Mouse (Mus musculus) kidney, adult 2 months (tissue): ENCODE results near the gene Gpbar1. TPM values are rescaled to one million over a fixed set of nuclear protein-coding genes. Genes with fewer than 3 reads are reported as not detected.

Experiments used
- DNase-seq: peaks from one replicate; pipeline ENCODE4 v3.0.0; 2021
- H3K27ac ChIP-seq: fragments of 200-500 bp; 2 replicates; pipeline ENCODE4 v1.5.1; 2012; ENCODE audit warnings: low read depth, low read length, control low read depth, inconsistent platforms; ENCODE audit not compliant: insufficient read depth
- H3K27me3 ChIP-seq: fragments of 200-500 bp; replicated peaks from 2 replicates; pipeline ENCODE4 v1.6.1; 2012; ENCODE audit warnings: mild to moderate bottlenecking, moderate library complexity, low read length, inconsistent platforms; ENCODE audit not compliant: control insufficient read depth, insufficient read depth
- H3K36me3 ChIP-seq: fragments of 200-500 bp; 2 replicates; pipeline ENCODE4 v1.6.1; 2012; ENCODE audit warnings: mild to moderate bottlenecking, moderate library complexity, low read length, inconsistent platforms; ENCODE audit not compliant: control insufficient read depth, insufficient read depth
- H3K4me1 ChIP-seq: fragments of 200-500 bp; 2 replicates; pipeline ENCODE4 v1.6.1; 2011; ENCODE audit warnings: low read length; ENCODE audit not compliant: control insufficient read depth, insufficient read depth
- H3K4me3 ChIP-seq: fragments of 200-500 bp; 2 replicates; pipeline ENCODE4 v1.5.1; 2011; ENCODE audit warnings: mild to moderate bottlenecking, low read depth, low read length, control low read depth; ENCODE audit not compliant: insufficient read depth
- CTCF ChIP-seq: fragments of 200-500 bp; conservative IDR thresholded peaks from 2 replicates; pipeline ENCODE4 v1.5.1; 2011; ENCODE audit warnings: low read depth, mild to moderate bottlenecking, control low read depth, low read length, moderate library complexity, mixed read lengths; ENCODE audit not compliant: insufficient read depth, insufficient read length
- POLR2A ChIP-seq: fragments of 200-500 bp; IDR thresholded peaks from one replicate; pipeline ENCODE4 v1.6.1; 2011; ENCODE audit warnings: low read depth, low read length, control low read depth
- WGBS: fragments of 180-500 bp; shearing (Covaris S2); methylation state at CpG from one replicate; pipeline ENCODE4 v1.1.7; 2018; 5-methylcytosine and 5-hydroxymethylcytosine counted together
- polyA plus RNA-seq: library from polyadenylated mRNA; depleted of rRNA; stranded (reverse); fragments of >200 nt; gene quantifications from 2 replicates; pipeline ENCODE4 v1.2.3, GENCODE M21; 2012

Gene Gpbar1
- polyA plus RNA-seq, 1 experiment, result 0.20 TPM

GRCm38 (mm10) chr1:74297269-74297668, 18.9 kb downstream of the Gpbar1 start:
- DNase-seq, result peak; percentile 36
- 49% methylated on average over 3 of the region's 3 CpGs for WGBS
- peaks cover 31% of the 10 kb centered on the region for H3K4me1 ChIP-seq

GRCm38 (mm10) chr1:74298157-74298750, 19.9 kb downstream of the Gpbar1 start:
- Histone ChIP-seq H3K4me3 (no peak overlapping the region), H3K27me3 (no peaks in the 10 kb centered on the region), H3K27ac (peak overlapping the region; percentile 39), H3K36me3 (no peaks in the 10 kb centered on the region), H3K4me1 (peaks cover 33% of the 10 kb centered on the region)
- TF ChIP-seq POLR2A (no peak), CTCF (no peak)
- no peak for DNase-seq
- 73% methylated on average over 5 of the region's 5 CpGs for WGBS

More at GRCm38 (mm10) chr1:74297269-74297668, 18.9 kb downstream of the Gpbar1 start:
- H3K27me3 ChIP-seq, result no peaks in the 10 kb centered on the region
- no peak overlapping the region for H3K4me3 ChIP-seq
- no peaks in the 10 kb centered on the region for H3K36me3 ChIP-seq
- no peak for TF ChIP-seq CTCF
- no peak for TF ChIP-seq POLR2A
- peak overlapping the region; percentile 94 for H3K27ac ChIP-seq

GRCm38 (mm10) chr1:74298996-74299395, 20.6 kb downstream of the Gpbar1 start:
- WGBS, result 34% methylated on average over 5 of the region's 5 CpGs
- no peaks in the 10 kb centered on the region for H3K27me3 ChIP-seq
- H3K4me3 ChIP-seq, result no peak overlapping the region
- H3K36me3 ChIP-seq, result no peaks in the 10 kb centered on the region
- no peak for TF ChIP-seq POLR2A
- TF ChIP-seq CTCF, result no peak
- no peak for DNase-seq
- peaks cover 33% of the 10 kb centered on the region for H3K4me1 ChIP-seq
- peak overlapping the region; percentile 47; the same call in 1 of the 2 replicates for H3K27ac ChIP-seq

- Histone ChIP-seq H3K27ac (peak overlapping the region; percentile 74), H3K4me1 (peaks cover 27% of the 10 kb centered on the region)
- TF ChIP-seq POLR2A (no peak), CTCF (no peak)
Observed at GRCm38 (mm10) chr1:74300347-74301110, 22.2 kb downstream of the Gpbar1 start.

GRCm38 (mm10) chr1:74302229-74302628, 23.9 kb downstream of the Gpbar1 start:
- no peak for DNase-seq
- Histone ChIP-seq H3K4me1 (peaks cover 17% of the 10 kb centered on the region), H3K4me3 (0 out of 2 replicates have a peak overlapping the region, but pooled peaks have one; percentile 6), H3K27ac (0 out of 2 replicates have a peak overlapping the region, but pooled peaks have one; percentile 1), H3K36me3 (no peaks in the 10 kb centered on the region), H3K27me3 (no peaks in the 10 kb centered on the region)
- TF ChIP-seq CTCF (no peak), POLR2A (no peak)
- 74% methylated on average over 7 of the region's 7 CpGs for WGBS

More at GRCm38 (mm10) chr1:74300347-74301110, 22.2 kb downstream of the Gpbar1 start:
- H3K27me3 ChIP-seq, result no peaks in the 10 kb centered on the region
- no peak overlapping the region for H3K4me3 ChIP-seq
- 73% methylated on average over 6 of the region's 6 CpGs for WGBS
- peak; percentile 60 for DNase-seq
- no peaks in the 10 kb centered on the region for H3K36me3 ChIP-seq

GRCm38 (mm10) chr1:74302835-74303234, 24.5 kb downstream of the Gpbar1 start:
- Histone ChIP-seq H3K4me3 (peak overlapping the region; percentile 98; the same call in 1 of the 2 replicates), H3K27ac (0 out of 2 replicates have a peak overlapping the region, but pooled peaks have one; percentile 33), H3K4me1 (peaks cover 17% of the 10 kb centered on the region), H3K36me3 (no peaks in the 10 kb centered on the region), H3K27me3 (no peaks in the 10 kb centered on the region)
- DNase-seq, result no peak
- TF ChIP-seq POLR2A (no peak), CTCF (no peak)
- WGBS, result 66% methylated on average over 2 of the region's 2 CpGs
